Mouse (Mus musculus): ENCODE results near the gene Sapcd2. TPM values are rescaled to one million over a fixed set of nuclear protein-coding genes. Genes with fewer than 3 reads are reported as not detected.

Sapcd2 gene
- polyA plus RNA-seq, 1 experiment from 2014 or later = 30.5 TPM

Other genes with a start within 250 kb of the Sapcd2 start
- gene Nrarp, start 191.6 kb upstream of the Sapcd2 start, polyA plus RNA-seq (2015; fragmentation: Nextera tagmentation; extraction: Ambion mirVana) = 28.5 and 33.5 TPM in 2 replicates
- 8.9 and 10.0 TPM in 2 replicates for gene Tor4a, start 175.4 kb upstream of the Sapcd2 start, polyA plus RNA-seq (2015; fragmentation: Nextera tagmentation; extraction: Ambion mirVana)
- 114 and 117 TPM in 2 replicates for gene Nelfb, start 160.8 kb upstream of the Sapcd2 start, polyA plus RNA-seq (2015; fragmentation: Nextera tagmentation; extraction: Ambion mirVana)
- gene Stpg3, start 157.7 kb upstream of the Sapcd2 start, polyA plus RNA-seq (2015; fragmentation: Nextera tagmentation; extraction: Ambion mirVana) = not detected in 2 replicates
- 0.81 TPM in 1 of 2 replicates, not detected in the other for gene Fam166a, start 153.6 kb upstream of the Sapcd2 start, polyA plus RNA-seq (2015; fragmentation: Nextera tagmentation; extraction: Ambion mirVana)
- 554 and 617 TPM in 2 replicates for gene Tubb4b, start 147.6 kb upstream of the Sapcd2 start, polyA plus RNA-seq (2015; fragmentation: Nextera tagmentation; extraction: Ambion mirVana)
- not detected in 2 replicates for gene Slc34a3, start 138.0 kb upstream of the Sapcd2 start, polyA plus RNA-seq (2015; fragmentation: Nextera tagmentation; extraction: Ambion mirVana)
- 0.57 and 0.58 TPM in 2 replicates for gene Rnf224, start 135.5 kb upstream of the Sapcd2 start, polyA plus RNA-seq (2015; fragmentation: Nextera tagmentation; extraction: Ambion mirVana)
- 16.9 and 17.5 TPM in 2 replicates for gene Rnf208, start 130.1 kb upstream of the Sapcd2 start, polyA plus RNA-seq (2015; fragmentation: Nextera tagmentation; extraction: Ambion mirVana)
- 83.9 and 100 TPM in 2 replicates for gene Cysrt1, start 129.9 kb upstream of the Sapcd2 start, polyA plus RNA-seq (2015; fragmentation: Nextera tagmentation; extraction: Ambion mirVana)
- gene AL732309.1, start 125.5 kb upstream of the Sapcd2 start, polyA plus RNA-seq (2015; fragmentation: Nextera tagmentation; extraction: Ambion mirVana) = 10.2 and 10.4 TPM in 2 replicates
- 21.4 and 24.2 TPM in 2 replicates for gene Tmem203, start 116.9 kb upstream of the Sapcd2 start, polyA plus RNA-seq (2015; fragmentation: Nextera tagmentation; extraction: Ambion mirVana)
- gene Tprn, start 109.7 kb upstream of the Sapcd2 start, polyA plus RNA-seq (2015; fragmentation: Nextera tagmentation; extraction: Ambion mirVana) = 8.5 and 8.6 TPM in 2 replicates
- 241 and 244 TPM in 2 replicates for gene Ssna1, start 99.9 kb upstream of the Sapcd2 start, polyA plus RNA-seq (2015; fragmentation: Nextera tagmentation; extraction: Ambion mirVana)
- gene Anapc2, start 99.8 kb upstream of the Sapcd2 start, polyA plus RNA-seq (2015; fragmentation: Nextera tagmentation; extraction: Ambion mirVana) = 136 and 140 TPM in 2 replicates
- gene Tmem210, start 84.2 kb upstream of the Sapcd2 start, polyA plus RNA-seq (2015; fragmentation: Nextera tagmentation; extraction: Ambion mirVana) = not detected in 2 replicates
- gene Lrrc26, start 82.4 kb upstream of the Sapcd2 start, polyA plus RNA-seq (2015; fragmentation: Nextera tagmentation; extraction: Ambion mirVana) = 0.61 and 0.92 TPM in 2 replicates
- 0.71 and 0.87 TPM in 2 replicates for gene Grin1, start 53.1 kb upstream of the Sapcd2 start, polyA plus RNA-seq (2015; fragmentation: Nextera tagmentation; extraction: Ambion mirVana)
- 47.0 and 55.8 TPM in 2 replicates for gene Man1b1, start 40.0 kb upstream of the Sapcd2 start, polyA plus RNA-seq (2015; fragmentation: Nextera tagmentation; extraction: Ambion mirVana)
- gene Dpp7, start 16.0 kb upstream of the Sapcd2 start, polyA plus RNA-seq (2015; fragmentation: Nextera tagmentation; extraction: Ambion mirVana) = 24.0 and 25.1 TPM in 2 replicates
- 16.9 and 23.6 TPM in 2 replicates for gene Uap1l1, start 6.6 kb upstream of the Sapcd2 start, polyA plus RNA-seq (2015; fragmentation: Nextera tagmentation; extraction: Ambion mirVana)
- 4.2 and 11.7 TPM in 2 replicates for gene Entpd2, start 23.6 kb downstream of the Sapcd2 start, polyA plus RNA-seq (2015; fragmentation: Nextera tagmentation; extraction: Ambion mirVana)
- 51.7 and 54.3 TPM in 2 replicates for gene Npdc1, start 27.0 kb downstream of the Sapcd2 start, polyA plus RNA-seq (2015; fragmentation: Nextera tagmentation; extraction: Ambion mirVana)
- gene Fut7, start 50.9 kb downstream of the Sapcd2 start, polyA plus RNA-seq (2015; fragmentation: Nextera tagmentation; extraction: Ambion mirVana) = 0.18 TPM in 1 of 2 replicates, not detected in the other
- 4.2 and 5.9 TPM in 2 replicates for gene Abca2, start 56.4 kb downstream of the Sapcd2 start, polyA plus RNA-seq (2015; fragmentation: Nextera tagmentation; extraction: Ambion mirVana)
- gene Clic3, start 84.5 kb downstream of the Sapcd2 start, polyA plus RNA-seq (2015; fragmentation: Nextera tagmentation; extraction: Ambion mirVana) = 99.3 and 111 TPM in 2 replicates
- 49.9 and 56.9 TPM in 2 replicates for gene Paxx, start 88.8 kb downstream of the Sapcd2 start, polyA plus RNA-seq (2015; fragmentation: Nextera tagmentation; extraction: Ambion mirVana)
- gene Ptgds, start 97.7 kb downstream of the Sapcd2 start, polyA plus RNA-seq (2015; fragmentation: Nextera tagmentation; extraction: Ambion mirVana) = 4.1 and 9.1 TPM in 2 replicates
- gene Lcn12, start 121.6 kb downstream of the Sapcd2 start, polyA plus RNA-seq (2015; fragmentation: Nextera tagmentation; extraction: Ambion mirVana) = not detected in 2 replicates
- 73.0 and 81.4 TPM in 2 replicates for gene Fbxw5, start 128.4 kb downstream of the Sapcd2 start, polyA plus RNA-seq (2015; fragmentation: Nextera tagmentation; extraction: Ambion mirVana)
- 4.6 and 5.6 TPM in 2 replicates for gene C8g, start 129.4 kb downstream of the Sapcd2 start, polyA plus RNA-seq (2015; fragmentation: Nextera tagmentation; extraction: Ambion mirVana)
- gene Traf2, start 174.6 kb downstream of the Sapcd2 start, polyA plus RNA-seq (2015; fragmentation: Nextera tagmentation; extraction: Ambion mirVana) = 34.4 and 35.7 TPM in 2 replicates
- gene Edf1, start 185.5 kb downstream of the Sapcd2 start, polyA plus RNA-seq (2015; fragmentation: Nextera tagmentation; extraction: Ambion mirVana) = 388 and 396 TPM in 2 replicates
- gene Mamdc4, start 202.5 kb downstream of the Sapcd2 start, polyA plus RNA-seq (2015; fragmentation: Nextera tagmentation; extraction: Ambion mirVana) = 0.81 and 6.0 TPM in 2 replicates
- 129 and 139 TPM in 2 replicates for gene Phpt1, start 202.9 kb downstream of the Sapcd2 start, polyA plus RNA-seq (2015; fragmentation: Nextera tagmentation; extraction: Ambion mirVana)
- gene Ajm1, start 209.4 kb downstream of the Sapcd2 start, polyA plus RNA-seq (2015; fragmentation: Nextera tagmentation; extraction: Ambion mirVana) = 0.29 and 0.44 TPM in 2 replicates
- gene Rabl6, start 236.2 kb downstream of the Sapcd2 start, polyA plus RNA-seq (2015; fragmentation: Nextera tagmentation; extraction: Ambion mirVana) = 73.6 and 74.9 TPM in 2 replicates
- 0.12 and 0.14 TPM in 2 replicates for gene Ccdc183, start 245.4 kb downstream of the Sapcd2 start, polyA plus RNA-seq (2015; fragmentation: Nextera tagmentation; extraction: Ambion mirVana)
- gene Tmem141, start 249.7 kb downstream of the Sapcd2 start, polyA plus RNA-seq (2015; fragmentation: Nextera tagmentation; extraction: Ambion mirVana) = 27.3 and 28.7 TPM in 2 replicates

Data from limb, embryonic 15.5 days (tissue).